Mouse (Mus musculus): Measurements from ENCODE around the gene Uspl1. TPM values are rescaled to one million over a fixed set of nuclear protein-coding genes. Genes with fewer than 3 reads are reported as not detected.

Uspl1 gene
- polyA plus RNA-seq, 1 experiment from 2014 or later: 53.7 TPM

DNA sequence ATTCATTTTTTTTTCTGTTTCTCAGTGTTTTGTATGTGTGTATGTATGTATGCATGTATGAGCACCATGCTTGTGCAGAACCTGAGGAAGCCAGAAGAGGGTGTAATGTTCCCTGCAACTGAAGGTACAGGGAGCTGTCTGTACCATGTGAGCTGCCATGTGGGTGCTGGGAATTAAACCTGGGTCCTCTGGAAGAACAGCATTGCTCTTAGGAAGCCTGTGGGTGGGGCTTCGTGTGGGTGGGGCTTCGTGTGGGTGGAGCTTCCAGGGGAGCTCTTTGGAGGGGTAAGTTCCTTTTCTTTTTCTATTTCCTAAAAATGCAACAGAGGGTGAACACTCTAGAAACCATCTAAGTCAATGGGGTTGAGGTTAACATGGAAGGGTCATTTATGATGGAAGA is 69.3 kb downstream of the Uspl1 start:
- Histone ChIP-seq H3K36me3 (no peaks in the 10 kb centered on the region), H3K4me1 (peaks cover 12% of the 10 kb centered on the region), H3K27me3 (ENCODE audit: insufficient read depth, poor library complexity, severe bottlenecking) (no peaks in the 10 kb centered on the region), H3K4me3 (no peak overlapping the region), H3K27ac (no peak overlapping the region), H3K9me3 (no peaks in the 10 kb centered on the region)
- DNase-seq (ENCODE audit: low spot score): no peak
- 67% methylated on average over 2 of the region's 2 CpGs for WGBS

DNA sequence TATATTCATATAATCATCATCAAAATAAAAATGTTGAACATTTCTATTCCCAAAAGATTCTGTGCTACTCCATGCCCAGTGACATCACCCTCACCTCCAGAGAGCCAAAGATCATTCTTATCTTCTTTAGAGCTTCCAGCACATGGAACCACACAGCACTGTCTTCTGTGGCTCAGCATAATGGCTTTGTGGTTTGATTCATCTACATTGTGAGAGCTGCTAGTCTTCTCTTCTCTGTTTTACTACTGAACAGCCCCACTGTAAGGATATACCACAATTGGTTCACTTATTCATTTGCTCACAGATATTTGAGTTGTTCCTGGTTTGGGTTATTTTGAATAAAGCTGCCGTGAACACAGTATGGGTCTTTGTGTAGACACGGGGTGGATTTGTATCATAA is 71.4 kb downstream of the Uspl1 start:
- 87% methylated on average over 2 of the region's 2 CpGs for WGBS
- no peak overlapping the region for H3K4me3 ChIP-seq
- H3K9me3 ChIP-seq: no peaks in the 10 kb centered on the region
- H3K4me1 ChIP-seq: peaks cover 21% of the 10 kb centered on the region
- no peak for DNase-seq (ENCODE audit: low spot score)
- H3K27ac ChIP-seq: no peak overlapping the region
- no peaks in the 10 kb centered on the region for H3K36me3 ChIP-seq
- H3K27me3 ChIP-seq (ENCODE audit: insufficient read depth, poor library complexity, severe bottlenecking): no peaks in the 10 kb centered on the region

DNA sequence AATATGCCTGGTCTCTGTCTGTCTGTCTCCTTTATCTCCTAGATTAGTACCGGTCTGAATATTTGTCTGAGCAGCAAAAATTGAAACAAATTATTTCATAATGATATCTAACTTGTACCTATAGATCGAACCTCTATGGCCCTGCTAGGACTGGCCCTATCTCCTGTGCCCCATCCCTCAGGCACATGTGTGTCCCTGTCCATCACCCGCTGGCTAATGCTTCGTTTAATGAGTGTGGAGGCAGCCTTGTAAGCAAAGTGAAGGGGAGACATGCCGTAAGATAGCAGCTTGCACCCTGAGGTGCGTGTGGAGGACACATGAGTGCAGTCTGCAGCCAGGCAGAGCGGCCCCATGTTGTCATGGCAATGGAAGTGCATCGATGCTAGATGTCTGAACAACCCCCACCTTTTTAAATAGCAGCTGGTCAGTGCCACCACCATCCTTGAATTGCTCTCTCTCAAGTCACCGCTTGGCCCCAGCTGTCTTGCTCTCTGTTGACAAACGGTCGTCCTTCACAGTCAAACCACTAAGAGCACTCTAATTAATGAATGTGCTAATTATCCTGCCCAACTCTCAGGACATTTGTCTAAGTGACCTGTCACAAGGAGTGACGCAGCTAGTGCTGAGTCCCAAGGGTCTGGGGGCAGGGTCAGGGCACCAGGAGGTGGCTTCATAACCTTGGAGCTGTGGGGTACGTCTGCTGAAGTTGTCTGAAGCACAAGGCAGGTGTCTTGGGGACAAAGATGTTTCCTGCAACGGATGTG is 73.5 kb downstream of the Uspl1 start:
- Histone ChIP-seq H3K4me3 (no peak overlapping the region), H3K27ac (peak overlapping the region; percentile 56; the same call in 1 of the 2 replicates), H3K4me1 (peaks cover 21% of the 10 kb centered on the region), H3K36me3 (no peaks in the 10 kb centered on the region), H3K27me3 (ENCODE audit: insufficient read depth, poor library complexity, severe bottlenecking) (no peaks in the 10 kb centered on the region), H3K9me3 (no peaks in the 10 kb centered on the region)
- WGBS: 47% methylated on average over 14 of the region's 14 CpGs
- no peak for DNase-seq (ENCODE audit: low spot score)

DNA sequence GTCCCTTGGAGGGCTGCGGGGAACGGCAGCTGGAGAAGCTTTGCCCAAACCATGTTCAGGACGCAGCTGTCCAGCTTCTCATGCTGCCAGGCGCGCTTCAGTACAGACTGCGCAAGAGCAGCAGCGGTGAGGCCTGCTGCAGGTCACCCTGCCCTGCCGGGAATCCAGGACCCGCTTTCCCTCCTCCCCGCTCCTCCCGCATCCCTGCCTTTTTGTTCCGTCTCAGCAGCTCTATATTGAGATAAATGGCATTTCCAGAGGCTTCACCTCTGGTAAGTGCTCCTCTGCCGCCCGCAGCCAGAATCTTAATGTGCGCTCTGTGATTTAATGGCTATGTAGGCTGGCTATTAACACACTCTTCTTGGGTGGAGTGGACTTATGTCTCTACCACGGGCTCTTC is 74.9 kb downstream of the Uspl1 start:
- Histone ChIP-seq H3K4me3 (no peak overlapping the region), H3K9me3 (no peaks in the 10 kb centered on the region), H3K36me3 (no peaks in the 10 kb centered on the region), H3K4me1 (peaks cover 21% of the 10 kb centered on the region), H3K27ac (peak overlapping the region; percentile 47; the same call in 1 of the 2 replicates), H3K27me3 (ENCODE audit: insufficient read depth, poor library complexity, severe bottlenecking) (no peaks in the 10 kb centered on the region)
- DNase-seq (ENCODE audit: low spot score): no peak
- WGBS: 36% methylated on average over 16 of the region's 16 CpGs

DNA sequence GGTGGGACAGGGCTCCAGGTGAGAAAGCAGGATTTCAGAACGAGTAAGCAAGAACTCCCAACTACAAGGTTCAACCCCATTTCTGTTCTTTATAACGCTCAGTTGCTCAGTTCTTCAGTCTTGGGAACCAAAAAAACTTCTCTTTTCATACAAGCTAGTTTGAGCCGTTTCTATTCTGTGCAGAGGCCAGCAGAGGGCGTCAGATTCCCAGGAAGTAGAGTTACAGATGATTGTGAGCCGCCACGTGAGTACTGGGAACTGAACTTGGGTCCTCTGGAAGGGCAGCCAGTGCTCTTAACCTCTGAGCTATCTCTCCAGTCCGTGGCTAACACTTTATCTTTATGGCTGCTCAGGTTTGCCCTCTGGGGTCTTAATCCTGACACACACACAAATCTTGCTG is 77.3 kb downstream of the Uspl1 start:
- Histone ChIP-seq H3K27me3 (ENCODE audit: insufficient read depth, poor library complexity, severe bottlenecking) (no peaks in the 10 kb centered on the region), H3K9me3 (no peaks in the 10 kb centered on the region), H3K4me1 (peaks cover 27% of the 10 kb centered on the region), H3K36me3 (no peaks in the 10 kb centered on the region), H3K27ac (no peak overlapping the region), H3K4me3 (no peak overlapping the region)
- 69% methylated on average over 7 of the region's 7 CpGs for WGBS
- no peak for DNase-seq (ENCODE audit: low spot score)

DNA sequence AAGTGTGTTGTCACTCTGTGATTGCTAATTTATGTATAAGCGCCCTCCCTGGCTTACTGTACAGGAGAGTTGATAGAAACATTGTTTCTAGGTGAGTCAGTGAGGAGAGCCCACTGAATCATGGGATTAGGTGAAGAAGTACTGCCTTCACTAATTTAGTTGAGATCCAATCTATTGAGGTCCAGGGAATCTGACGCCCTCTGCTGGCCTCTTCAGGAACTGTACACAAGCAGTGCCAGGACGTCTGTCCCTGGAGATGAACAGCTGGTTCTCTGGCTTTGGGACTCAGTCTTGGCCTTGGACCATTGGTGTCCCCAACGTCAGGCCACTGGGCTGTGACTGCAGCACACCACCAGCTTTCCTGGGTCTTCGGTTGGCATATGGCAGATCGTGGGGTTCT is 77.7 kb downstream of the Uspl1 start:
- WGBS: 57% methylated on average over 6 of the region's 6 CpGs
- no peak overlapping the region for H3K4me3 ChIP-seq
- H3K27ac ChIP-seq: no peak overlapping the region
- no peak for DNase-seq (ENCODE audit: low spot score)
- H3K27me3 ChIP-seq (ENCODE audit: insufficient read depth, poor library complexity, severe bottlenecking): no peaks in the 10 kb centered on the region
- no peaks in the 10 kb centered on the region for H3K9me3 ChIP-seq
- H3K36me3 ChIP-seq: no peaks in the 10 kb centered on the region
- peaks cover 27% of the 10 kb centered on the region for H3K4me1 ChIP-seq

DNA sequence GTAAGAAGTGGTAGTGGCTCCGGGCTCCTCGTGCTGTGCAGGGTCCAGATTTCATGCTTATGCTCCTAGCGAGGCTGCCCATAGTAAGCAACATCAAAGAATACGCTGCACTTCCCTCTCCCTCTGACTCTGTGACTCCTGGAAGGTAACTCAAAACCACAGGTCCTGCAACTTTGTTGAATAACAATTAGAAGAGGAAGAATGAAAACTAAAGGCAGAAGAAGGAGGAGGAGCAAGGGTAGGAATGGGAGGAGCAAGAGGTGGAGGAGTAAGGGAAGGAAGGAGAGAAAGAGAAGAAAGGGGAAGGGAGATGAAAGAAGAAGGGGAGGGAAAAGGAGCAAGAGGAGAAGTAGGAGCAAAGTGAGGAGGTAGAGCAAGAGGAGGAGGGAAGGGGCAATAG is 80.3 kb downstream of the Uspl1 start, which contains the start of gene Alox5ap:
Gene Alox5ap, plus strand, starts transcription at position 363 of the 400 bp plus-strand sequence.
- WGBS: 65% methylated on average over 4 of the region's 4 CpGs
- H3K4me1 ChIP-seq: peaks cover 10% of the 10 kb centered on the region; the same call in 1 of the 2 replicates
- no peak for DNase-seq (ENCODE audit: low spot score)
- H3K36me3 ChIP-seq: no peaks in the 10 kb centered on the region
- H3K4me3 ChIP-seq: no peak within 1 kb of the TSS
- H3K27ac ChIP-seq: 0 out of 2 replicates have a peak within 1 kb of the TSS, but pooled peaks have one; percentile 10
- no peaks in the 10 kb centered on the region for H3K9me3 ChIP-seq
- no peaks in the 10 kb centered on the region; the same call in 1 of the 2 replicates for H3K27me3 ChIP-seq (ENCODE audit: insufficient read depth, poor library complexity, severe bottlenecking)

DNA sequence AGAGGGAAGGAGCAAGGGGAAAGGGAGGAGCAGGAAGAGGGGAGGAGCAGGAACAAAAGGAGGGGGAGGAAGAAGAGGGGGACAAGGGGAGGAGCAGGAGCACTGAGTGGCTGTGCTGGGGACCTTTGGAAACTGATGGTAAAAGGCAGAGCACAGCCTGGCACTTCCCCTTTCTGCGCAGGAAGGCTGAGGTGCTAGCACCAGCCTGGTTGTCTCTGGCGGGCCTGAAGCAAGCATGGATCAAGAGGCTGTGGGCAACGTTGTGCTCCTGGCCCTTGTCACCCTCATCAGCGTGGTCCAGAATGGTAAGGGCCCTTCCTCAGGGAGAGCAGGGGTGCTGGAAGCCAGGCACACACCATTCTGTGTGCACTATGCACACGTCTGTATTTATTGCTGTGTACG is 80.7 kb downstream of the Uspl1 start:
- DNase-seq (ENCODE audit: low spot score): no peak
- H3K27ac ChIP-seq: 0 out of 2 replicates have a peak overlapping the region, but pooled peaks have one; percentile 10
- 51% methylated on average over 6 of the region's 6 CpGs for WGBS
- H3K27me3 ChIP-seq (ENCODE audit: insufficient read depth, poor library complexity, severe bottlenecking): no peaks in the 10 kb centered on the region; the same call in 1 of the 2 replicates
- no peak overlapping the region for H3K4me3 ChIP-seq
- no peaks in the 10 kb centered on the region for H3K36me3 ChIP-seq
- H3K9me3 ChIP-seq: no peaks in the 10 kb centered on the region
- H3K4me1 ChIP-seq: peaks cover 9% of the 10 kb centered on the region; the same call in 1 of the 2 replicates

Small RNAs within 50 kb of the gene (microRNA-seq; reads per million reads assigned to microRNA genes)
- gene Gm24105: not detected

Other genes with a start within 250 kb of the Uspl1 start
- 0.57 and 2.6 TPM in 2 replicates for gene Gm42791, start 189.2 kb upstream of the Uspl1 start, polyA plus RNA-seq (2016; fragmentation: Nextera tagmentation; extraction: Ambion mirVana)
- gene Hmgb1, start 139 bp downstream of the Uspl1 start, polyA plus RNA-seq (2016; fragmentation: Nextera tagmentation; extraction: Ambion mirVana): 757 and 1,068 TPM in 2 replicates
- 4.3 and 4.5 TPM in 2 replicates for gene Alox5ap, start 80.4 kb downstream of the Uspl1 start, polyA plus RNA-seq (2016; fragmentation: Nextera tagmentation; extraction: Ambion mirVana)
- 0.26 and 0.62 TPM in 2 replicates for gene Medag, start 227.4 kb downstream of the Uspl1 start, polyA plus RNA-seq (2016; fragmentation: Nextera tagmentation; extraction: Ambion mirVana)

Data from heart, embryonic 10.5 days (tissue).